Mouse (Mus musculus) kidney, adult 2 months (tissue): ENCODE data around the gene Nsl1.

ENCODE experiments used
- CTCF ChIP-seq: fragments of 200-500 bp; conservative IDR thresholded peaks from 2 replicates; pipeline ENCODE4 v1.5.1; 2011; ENCODE audit warnings: low read depth, mild to moderate bottlenecking, control low read depth, low read length, moderate library complexity, mixed read lengths; ENCODE audit not compliant: insufficient read depth, insufficient read length
- POLR2A ChIP-seq: fragments of 200-500 bp; IDR thresholded peaks from one replicate; pipeline ENCODE4 v1.6.1; 2011; ENCODE audit warnings: low read depth, low read length, control low read depth

GRCm38 (mm10) chr1:191122744-191123143, 59.9 kb downstream of the Nsl1 start:
- TF ChIP-seq CTCF (no peak), POLR2A (no peak)
